Mouse (Mus musculus) cerebellum, adult 2 months (tissue): ENCODE data around the gene Olfr373. TPM values are rescaled to one million over a fixed set of nuclear protein-coding genes. Genes with fewer than 3 reads are reported as not detected.
"Not testable (repeated sequence)": the region's sequence is repeated elsewhere in the genome, so short reads cannot be mapped to it uniquely, and the experiment has no call there.

ENCODE experiments used
- DNase-seq, 2 experiments: peaks; one replicate each; pipeline ENCODE4 v3.0.0; 2021
- H3K27ac ChIP-seq: fragments of 200-500 bp; 2 replicates; pipeline ENCODE4 v1.5.1; 2012; ENCODE audit warnings: low read length, control low read depth, inconsistent platforms; ENCODE audit not compliant: insufficient read depth
- H3K27me3 ChIP-seq: fragments of 200-500 bp; 2 replicates; pipeline ENCODE4 v1.6.1; 2012; ENCODE audit warnings: inconsistent platforms, mild to moderate bottlenecking, low read length, moderate library complexity; ENCODE audit not compliant: control insufficient read depth, insufficient read depth
- H3K4me1 ChIP-seq: fragments of 200-500 bp; 2 replicates; pipeline ENCODE4 v1.6.1; 2011; ENCODE audit warnings: low read length; ENCODE audit not compliant: control insufficient read depth, insufficient read depth
- H3K4me3 ChIP-seq: fragments of 200-500 bp; replicated peaks from 2 replicates; pipeline ENCODE3; 2011; ENCODE audit warnings: mild to moderate bottlenecking, low read depth, low read length, control low read depth; ENCODE audit not compliant: insufficient read depth
- CTCF ChIP-seq: fragments of 200-500 bp; IDR thresholded peaks from 2 replicates; pipeline ENCODE4 v1.5.1; 2011; ENCODE audit warnings: low read depth, mild to moderate bottlenecking, control low read depth, low read length, moderate library complexity, borderline replicate concordance; ENCODE audit not compliant: insufficient read depth
- POLR2A ChIP-seq: fragments of 200-500 bp; IDR thresholded peaks from 2 replicates; pipeline ENCODE4 v1.6.1; 2011; ENCODE audit warnings: low read length, control low read depth, borderline replicate concordance; ENCODE audit not compliant: insufficient read depth
- WGBS: fragments of 180-500 bp; shearing (Covaris S2); methylation state at CpG from one replicate; pipeline ENCODE4 v1.1.7; 2018; 5-methylcytosine and 5-hydroxymethylcytosine counted together
- polyA plus RNA-seq: library from polyadenylated mRNA; depleted of rRNA; stranded (reverse); fragments of >200 nt; gene quantifications from 2 replicates; pipeline ENCODE4 v1.2.3, GENCODE M21; 2012

The Olfr373 gene
- polyA plus RNA-seq, 1 experiment = not detected

- H3K27ac ChIP-seq = no peak overlapping the region
- H3K4me3 ChIP-seq = no peak overlapping the region
- H3K27me3 ChIP-seq = no peaks in the 10 kb centered on the region
- WGBS = 23% methylated on average over 4 of the region's 4 CpGs
- H3K4me1 ChIP-seq = no peaks in the 10 kb centered on the region
- TF ChIP-seq CTCF (no peak), POLR2A (no peak)
- no peak for DNase-seq
Measured at GRCm38 (mm10) chr8:72105165-72105564, 22.2 kb downstream of the Olfr373 start.

GRCm38 (mm10) chr8:72106740-72107139 lies 23.8 kb downstream of the Olfr373 start, which contains the start of gene Olfr374:
Gene Olfr374, plus strand, starts transcription at chr8:72107040.
- no peak for TF ChIP-seq CTCF
- TF ChIP-seq POLR2A = no peak
- WGBS = 69% methylated on average over 3 of the region's 3 CpGs
- no peak within 1 kb of the TSS for H3K4me3 ChIP-seq
- no peaks in the 10 kb centered on the region for H3K27me3 ChIP-seq
- H3K27ac ChIP-seq = no peak within 1 kb of the TSS
- no peak for DNase-seq
- no peaks in the 10 kb centered on the region for H3K4me1 ChIP-seq

- no peaks in the 10 kb centered on the region for H3K4me1 ChIP-seq
- no peak overlapping the region for H3K27ac ChIP-seq
- DNase-seq = no peak
- 71% methylated on average over 6 of the region's 6 CpGs for WGBS
- no peaks in the 10 kb centered on the region for H3K27me3 ChIP-seq
- no peak overlapping the region for H3K4me3 ChIP-seq
- TF ChIP-seq CTCF = no peak
- TF ChIP-seq POLR2A = no peak
Measured at GRCm38 (mm10) chr8:72110876-72111275, 27.9 kb downstream of the Olfr373 start.

- no peaks in the 10 kb centered on the region for H3K4me1 ChIP-seq
- TF ChIP-seq POLR2A (no peak), CTCF (no peak)
- no peak overlapping the region for H3K27ac ChIP-seq
- 69% methylated on average over 3 of the region's 3 CpGs for WGBS
- no peak for DNase-seq
- H3K4me3 ChIP-seq = no peak overlapping the region
- H3K27me3 ChIP-seq = no peaks in the 10 kb centered on the region
Measured at GRCm38 (mm10) chr8:72112486-72112885, 29.5 kb downstream of the Olfr373 start.

GRCm38 (mm10) chr8:72115202-72115601 lies 32.2 kb downstream of the Olfr373 start:
- H3K4me3 ChIP-seq = no peak overlapping the region
- 82% methylated on average over 2 of the region's 2 CpGs for WGBS
- no peaks in the 10 kb centered on the region for H3K27me3 ChIP-seq
- DNase-seq = no peak
- H3K27ac ChIP-seq = no peak overlapping the region
- H3K4me1 ChIP-seq = no peaks in the 10 kb centered on the region
- TF ChIP-seq CTCF (no peak), POLR2A (no peak)

GRCm38 (mm10) chr8:72118616-72119015 lies 35.6 kb downstream of the Olfr373 start:
- Histone ChIP-seq H3K4me1 (no peaks in the 10 kb centered on the region), H3K27ac (no peak overlapping the region), H3K27me3 (no peaks in the 10 kb centered on the region), H3K4me3 (no peak overlapping the region)
- WGBS = 49% methylated on average over 4 of the region's 4 CpGs
- no peak for TF ChIP-seq POLR2A
- DNase-seq = no peak

GRCm38 (mm10) chr8:72121486-72121885 lies 38.5 kb downstream of the Olfr373 start:
- not testable (repeated sequence) for H3K4me1 ChIP-seq, DNase-seq, H3K4me3 ChIP-seq, H3K27me3 ChIP-seq, H3K27ac ChIP-seq
- 67% methylated on average over 3 of the region's 3 CpGs for WGBS

- Histone ChIP-seq H3K27ac (no peak overlapping the region), H3K4me1 (no peaks in the 10 kb centered on the region), H3K27me3 (no peaks in the 10 kb centered on the region), H3K4me3 (no peak overlapping the region)
- WGBS = 69% methylated on average over 1 of the region's 1 CpGs
- DNase-seq = no peak
- no peak for TF ChIP-seq POLR2A
- TF ChIP-seq CTCF = no peak
Measured at GRCm38 (mm10) chr8:72121997-72122396, 39.0 kb downstream of the Olfr373 start.

- Histone ChIP-seq H3K4me1 (no peaks in the 10 kb centered on the region), H3K4me3 (no peak overlapping the region), H3K27ac (no peak overlapping the region), H3K27me3 (no peaks in the 10 kb centered on the region)
- WGBS = 89% methylated on average over 1 of the region's 1 CpGs
- TF ChIP-seq CTCF (no peak), POLR2A (no peak)
- no peak for DNase-seq
Measured at GRCm38 (mm10) chr8:72127834-72128233, 44.9 kb downstream of the Olfr373 start.
